Mouse (Mus musculus) midbrain, postnatal 0 days (tissue): ENCODE results near the gene Fam169b. TPM values are rescaled to one million over a fixed set of nuclear protein-coding genes. Genes with fewer than 3 reads are reported as not detected.

Experiments used
- ATAC-seq: fragments of 200-750 bp; cut with Nextera tagmentation; 2 replicates; pipeline ENCODE4 v1.8.0; 2017; ENCODE audit warnings: moderate number of reproducible peaks, mild to moderate bottlenecking, moderate TSS enrichment, moderate library complexity; ENCODE audit not compliant: low FRiP score
- DNase-seq: peaks from one replicate; pipeline ENCODE4 v3.0.0-alpha.2; 2015; ENCODE audit warnings: low spot score
- H3K27ac ChIP-seq: fragments of 300-500 bp; sonication (generic); 2 replicates; pipeline ENCODE4 v1.5.1; 2014; ENCODE audit warnings: low read depth, mild to moderate bottlenecking, low read length, mixed read lengths
- H3K27me3 ChIP-seq: fragments of 300-500 bp; sonication (generic); 2 replicates; pipeline ENCODE4 v1.6.1; 2014; ENCODE audit warnings: low read length, control low read depth, mixed read lengths; ENCODE audit not compliant: insufficient read depth
- H3K36me3 ChIP-seq: fragments of 300-500 bp; sonication (generic); 2 replicates; pipeline ENCODE4 v1.6.1; 2014; ENCODE audit warnings: low read length, control low read depth, mixed read lengths; ENCODE audit not compliant: insufficient read depth
- H3K4me1 ChIP-seq: fragments of 300-500 bp; sonication (generic); 2 replicates; pipeline ENCODE4 v1.6.1; 2014; ENCODE audit warnings: mild to moderate bottlenecking, control low read depth, antibody characterized with exemption, low read length, mixed read lengths; ENCODE audit not compliant: insufficient read depth
- H3K4me2 ChIP-seq: fragments of 300-500 bp; sonication (generic); 2 replicates; pipeline ENCODE4 v1.6.1; 2014; ENCODE audit warnings: low read depth, mild to moderate bottlenecking, low read length, mixed read lengths; ENCODE audit not compliant: poor library complexity, severe bottlenecking
- H3K4me3 ChIP-seq: fragments of 300-500 bp; sonication (generic); 2 replicates; pipeline ENCODE4 v1.5.1; 2014; ENCODE audit warnings: low read depth, mild to moderate bottlenecking, low read length, moderate library complexity
- H3K9ac ChIP-seq: fragments of 300-500 bp; sonication (generic); replicated peaks from 2 replicates; pipeline ENCODE4 v1.6.1; 2014; ENCODE audit warnings: mild to moderate bottlenecking, low read length, moderate library complexity, mixed read lengths; ENCODE audit not compliant: poor library complexity, severe bottlenecking
- H3K9me3 ChIP-seq: fragments of 300-500 bp; sonication (generic); 2 replicates; pipeline ENCODE4 v1.6.1; 2016; ENCODE audit warnings: low read length, control low read depth
- CTCF ChIP-seq: IDR thresholded peaks from 2 replicates; pipeline ENCODE4 v1.5.1; 2016; ENCODE audit warnings: antibody characterized with exemption, mild to moderate bottlenecking
- WGBS: fragments of 180-500 bp; shearing (Covaris S2); extraction: QIAGEN DNeasy Blood & Tissue Kit; methylation state at CpG from one replicate; pipeline ENCODE4 v1.1.7; 2014; 5-methylcytosine and 5-hydroxymethylcytosine counted together
- polyA plus RNA-seq: library from polyadenylated mRNA; unstranded; fragments of >200 nt; fragmentation: Nextera tagmentation; extraction: Ambion mirVana; gene quantifications from 2 replicates; pipeline ENCODE4 v1.2.1, GENCODE M21; 2015
- total RNA-seq: library from RNA; depleted of rRNA; stranded (reverse); fragments of >200 nt; gene quantifications from 2 replicates; pipeline ENCODE4 v1.2.3, GENCODE M21; 2014; rRNA removed

Gene Fam169b
- total RNA-seq (not detected in 2 replicates), polyA plus RNA-seq (0.26 TPM in 1 of 2 replicates, not detected in the other)

DNA sequence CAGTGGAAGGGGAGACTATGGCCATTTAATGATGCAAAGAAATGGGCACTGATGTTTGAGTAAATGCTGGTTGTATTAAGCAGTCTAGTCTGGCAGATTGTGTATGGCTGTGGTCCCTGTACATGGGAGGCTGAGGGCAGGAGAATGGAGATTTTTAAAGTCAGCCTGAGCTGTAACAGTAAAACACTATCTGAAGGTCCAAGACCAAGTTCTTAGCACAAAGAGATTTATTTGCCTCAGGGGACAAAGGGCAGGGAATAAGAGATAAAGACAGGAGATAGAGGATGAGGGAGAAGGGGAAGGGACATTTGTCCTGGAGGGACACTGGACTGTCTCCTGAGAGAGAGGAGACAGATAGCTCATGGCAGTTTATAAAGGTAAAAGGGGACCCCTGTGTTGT is at the start of gene Fam169b:
Gene Fam169b, plus strand, starts transcription at position 325 of the 400 bp plus-strand sequence.
- Histone ChIP-seq H3K9ac (no peak within 1 kb of the TSS), H3K4me1 (peaks cover 9% of the 10 kb centered on the region; the same call in 1 of the 2 replicates), H3K27me3 (peaks cover 8% of the 10 kb centered on the region; the same call in 1 of the 2 replicates), H3K27ac (no peak within 1 kb of the TSS), H3K36me3 (no peaks in the 10 kb centered on the region), H3K4me3 (no peak within 1 kb of the TSS), H3K9me3 (no peaks in the 10 kb centered on the region), H3K4me2 (no peak within 1 kb of the TSS)
- TF ChIP-seq CTCF: no peak
- DNase-seq (no peak), ATAC-seq (no peak)

- H3K4me3 ChIP-seq: no peak overlapping the region
- peak overlapping the region; percentile 75 for H3K27ac ChIP-seq
- no peaks in the 10 kb centered on the region for H3K9me3 ChIP-seq
- 0 out of 2 replicates have a peak overlapping the region, but pooled peaks have one; percentile 29 for H3K9ac ChIP-seq
- H3K27me3 ChIP-seq: no peaks in the 10 kb centered on the region
- 83% methylated on average over 5 of the region's 5 CpGs for WGBS
- no peak for DNase-seq
- no peak overlapping the region for H3K4me2 ChIP-seq
- H3K4me1 ChIP-seq: peaks cover 16% of the 10 kb centered on the region
- peaks cover 32% of the 10 kb centered on the region for H3K36me3 ChIP-seq
- TF ChIP-seq CTCF: no peak
- no peak for ATAC-seq
Observed at GRCm38 (mm10) chr7:68224006-68224405, 49.6 kb upstream of the Fam169b start.

DNA sequence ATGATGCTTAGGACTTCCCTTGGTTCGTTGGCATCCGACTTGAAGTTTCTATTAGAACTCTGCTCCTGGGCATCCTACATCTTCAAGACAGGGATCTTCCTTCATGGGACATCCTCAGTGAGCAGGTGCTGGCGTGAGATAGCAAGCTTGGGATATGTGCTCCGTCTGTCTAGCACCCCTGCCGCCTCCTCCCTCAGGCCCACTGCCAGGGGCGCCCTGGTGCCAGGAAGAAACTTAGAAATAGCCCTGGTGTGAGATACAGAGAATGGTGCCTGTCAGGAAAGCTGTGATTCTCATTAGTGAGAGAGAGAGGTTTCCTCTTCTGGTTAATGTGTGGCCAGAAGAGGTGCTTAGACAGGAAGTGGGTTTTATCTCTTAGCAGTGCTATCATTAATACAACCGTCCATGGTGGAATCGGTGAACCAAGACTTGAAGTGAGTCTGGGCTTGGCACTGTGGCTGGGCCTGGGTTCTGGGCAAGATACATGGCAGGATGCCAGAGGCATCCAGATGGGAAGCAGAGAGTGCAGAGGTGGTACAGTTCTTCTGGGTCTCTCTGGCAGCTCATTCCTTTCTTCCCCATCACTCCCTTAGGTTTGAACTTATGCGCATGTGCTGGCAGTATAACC is 48.1 kb upstream of the Fam169b start:
- Histone ChIP-seq H3K27me3 (no peaks in the 10 kb centered on the region), H3K36me3 (peaks cover 26% of the 10 kb centered on the region), H3K27ac (no peak overlapping the region), H3K9ac (no peak overlapping the region), H3K4me1 (peaks cover 16% of the 10 kb centered on the region), H3K4me2 (no peak overlapping the region), H3K9me3 (no peaks in the 10 kb centered on the region), H3K4me3 (no peak overlapping the region)
- ATAC-seq (no peak), DNase-seq (no peak)
- no peak for TF ChIP-seq CTCF
- 88% methylated on average over 9 of the region's 9 CpGs for WGBS

DNA sequence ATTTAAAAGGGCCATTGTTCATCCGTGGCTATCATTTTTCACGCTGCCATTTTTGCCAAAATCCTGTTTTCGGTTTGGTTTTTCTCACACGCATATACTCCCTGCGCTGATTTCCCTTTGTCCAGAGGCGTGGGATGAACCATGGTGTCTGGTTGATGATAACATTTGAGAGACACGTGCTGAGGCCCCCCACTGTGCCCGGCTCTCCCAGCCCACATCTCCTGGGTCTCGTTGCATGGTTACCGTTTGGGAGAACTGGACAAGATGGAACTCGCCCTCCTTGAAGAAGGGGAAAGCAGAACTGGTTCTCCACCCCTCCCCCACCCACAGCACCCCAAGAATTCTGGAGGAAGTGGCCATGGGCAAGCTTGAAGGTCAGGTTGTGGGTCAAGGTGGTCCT is 46.6 kb upstream of the Fam169b start:
- H3K27ac ChIP-seq: no peak overlapping the region
- H3K4me1 ChIP-seq: peaks cover 16% of the 10 kb centered on the region
- DNase-seq (no peak), ATAC-seq (no peak)
- no peaks in the 10 kb centered on the region for H3K9me3 ChIP-seq
- 76% methylated on average over 11 of the region's 11 CpGs for WGBS
- no peak overlapping the region for H3K9ac ChIP-seq
- peaks cover 28% of the 10 kb centered on the region for H3K36me3 ChIP-seq
- no peak overlapping the region for H3K4me3 ChIP-seq
- no peak for TF ChIP-seq CTCF
- H3K27me3 ChIP-seq: no peaks in the 10 kb centered on the region
- no peak overlapping the region for H3K4me2 ChIP-seq

- ATAC-seq (no peak), DNase-seq (no peak)
- Histone ChIP-seq H3K27ac (no peak overlapping the region), H3K4me2 (no peak overlapping the region), H3K9ac (no peak overlapping the region), H3K4me3 (no peak overlapping the region), H3K36me3 (peaks cover 28% of the 10 kb centered on the region), H3K27me3 (no peaks in the 10 kb centered on the region), H3K4me1 (peaks cover 11% of the 10 kb centered on the region), H3K9me3 (no peaks in the 10 kb centered on the region)
- no peak for TF ChIP-seq CTCF
- WGBS: 69% methylated on average over 4 of the region's 4 CpGs
Observed at GRCm38 (mm10) chr7:68227621-68228020, 46.0 kb upstream of the Fam169b start.

- peaks cover 28% of the 10 kb centered on the region for H3K36me3 ChIP-seq
- H3K4me2 ChIP-seq: no peak overlapping the region
- WGBS: 38% methylated on average over 6 of the region's 6 CpGs
- H3K27me3 ChIP-seq: no peaks in the 10 kb centered on the region
- DNase-seq (no peak), ATAC-seq (no peak)
- H3K4me3 ChIP-seq: no peak overlapping the region
- no peaks in the 10 kb centered on the region for H3K9me3 ChIP-seq
- H3K4me1 ChIP-seq: 0 out of 2 replicates have a peak, but pooled peaks cover 5% of the 10 kb centered on the region
- H3K27ac ChIP-seq: no peak overlapping the region
- TF ChIP-seq CTCF: no peak
- no peak overlapping the region for H3K9ac ChIP-seq
Observed at GRCm38 (mm10) chr7:68228491-68228890, 45.1 kb upstream of the Fam169b start.
